Mouse (Mus musculus) frontal cortex, postnatal 10 days (tissue): Measurements from ENCODE around the gene Mfsd4a.

Experiments
- DNase-seq, 2 experiments: peaks; one replicate each; pipeline ENCODE4 v3.0.0; 2022; ENCODE audit warnings: low spot score in 2 of 2, mixed read lengths in 1 of 2

The Mfsd4a gene

DNA sequence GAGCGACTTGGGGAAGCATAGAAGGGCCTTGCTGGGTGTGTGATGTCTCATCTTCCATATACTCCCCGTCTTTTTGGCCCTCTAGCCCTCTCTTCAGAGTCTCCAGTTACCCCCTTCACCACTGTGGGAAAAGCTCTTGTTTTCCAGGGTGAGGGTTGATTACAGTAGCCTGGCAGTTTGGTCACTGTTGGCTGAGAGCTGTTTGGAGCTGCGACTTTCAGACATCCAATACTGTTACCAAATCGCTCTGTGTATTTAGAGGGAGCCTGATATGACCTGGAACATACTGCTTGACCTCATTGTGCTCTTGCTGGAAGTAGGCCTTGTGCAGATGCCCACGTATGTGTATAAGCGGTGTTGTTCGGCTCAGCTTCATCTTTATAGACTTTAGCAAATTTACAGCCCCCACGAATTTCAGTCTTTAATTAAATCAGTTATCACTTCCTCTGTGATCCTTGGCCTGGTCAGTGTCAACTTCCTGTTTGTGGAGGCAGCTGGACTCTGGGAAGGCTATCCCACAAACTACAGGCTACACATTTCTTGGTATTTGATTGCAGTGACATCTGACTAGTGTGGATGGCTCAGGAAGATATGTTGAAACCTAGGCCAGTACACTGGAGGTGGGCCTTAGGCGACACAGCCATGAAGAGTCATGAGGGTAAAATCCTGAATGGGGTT is 77.6 kb downstream of the Mfsd4a start:
- DNase-seq, result no peak

DNA sequence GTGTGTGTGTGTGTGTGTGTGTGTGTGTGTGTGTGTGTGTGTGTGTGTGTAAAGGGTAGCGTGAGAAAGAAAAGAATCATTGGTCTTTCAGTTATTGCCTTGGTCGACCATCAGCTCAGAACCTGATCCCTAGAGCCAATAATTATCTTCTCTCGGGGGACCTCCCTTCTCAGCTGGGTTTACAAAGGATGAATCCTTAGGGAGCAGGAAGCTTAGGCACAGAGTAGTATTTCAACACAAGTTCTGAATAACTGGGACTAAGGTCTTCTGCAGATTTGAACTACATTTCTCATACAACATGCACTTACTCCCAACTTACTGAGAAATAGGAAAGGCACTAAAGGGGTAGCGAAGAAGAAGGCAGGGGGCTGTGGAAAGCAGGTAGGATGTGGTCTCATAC is 78.4 kb downstream of the Mfsd4a start:
- DNase-seq, result no peak

DNA sequence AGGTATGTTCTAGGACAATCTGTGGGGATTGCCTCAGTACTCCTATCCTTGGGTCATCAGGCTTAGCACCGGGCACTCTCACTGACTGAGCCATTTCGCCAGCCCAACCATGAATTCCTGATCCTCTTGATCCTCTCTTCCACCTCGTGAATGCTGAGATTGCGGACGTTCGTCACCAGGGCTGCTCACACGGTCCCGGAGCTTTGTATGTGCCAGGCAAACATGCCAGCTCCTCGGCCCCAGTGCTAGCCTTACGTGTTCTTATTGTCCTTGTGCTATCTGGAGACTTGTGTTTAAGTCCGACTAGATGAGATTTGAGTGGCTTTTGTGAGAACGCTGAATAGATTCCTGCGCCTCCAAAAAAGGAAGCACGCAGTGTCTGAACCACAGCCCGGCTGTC is 80.4 kb downstream of the Mfsd4a start:
- no peak for DNase-seq

GRCm38 (mm10) chr1:131983806-131984205 is 84.1 kb downstream of the Mfsd4a start:
- DNase-seq, result no peak

DNA sequence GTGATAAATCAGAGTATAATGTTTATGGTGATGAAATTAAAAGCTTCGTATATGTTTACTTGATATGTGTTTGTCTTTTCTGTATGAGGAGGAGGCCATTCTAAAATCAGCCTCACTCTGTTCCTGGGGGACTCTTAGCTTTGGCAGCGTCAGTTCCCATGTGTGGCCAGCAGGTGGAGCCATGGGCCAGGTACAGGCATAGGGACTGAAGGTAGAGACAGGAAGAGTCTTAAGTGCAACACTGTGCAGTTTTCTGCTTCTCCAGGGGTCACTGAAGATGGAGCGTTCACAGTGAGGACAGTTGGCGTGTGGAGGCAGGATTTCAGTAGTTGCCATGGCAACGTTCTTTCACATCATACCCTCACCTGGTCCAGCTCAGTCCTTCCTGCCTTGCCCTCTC is 85.0 kb downstream of the Mfsd4a start:
- peak; percentile 25 to 73 for DNase-seq

DNA sequence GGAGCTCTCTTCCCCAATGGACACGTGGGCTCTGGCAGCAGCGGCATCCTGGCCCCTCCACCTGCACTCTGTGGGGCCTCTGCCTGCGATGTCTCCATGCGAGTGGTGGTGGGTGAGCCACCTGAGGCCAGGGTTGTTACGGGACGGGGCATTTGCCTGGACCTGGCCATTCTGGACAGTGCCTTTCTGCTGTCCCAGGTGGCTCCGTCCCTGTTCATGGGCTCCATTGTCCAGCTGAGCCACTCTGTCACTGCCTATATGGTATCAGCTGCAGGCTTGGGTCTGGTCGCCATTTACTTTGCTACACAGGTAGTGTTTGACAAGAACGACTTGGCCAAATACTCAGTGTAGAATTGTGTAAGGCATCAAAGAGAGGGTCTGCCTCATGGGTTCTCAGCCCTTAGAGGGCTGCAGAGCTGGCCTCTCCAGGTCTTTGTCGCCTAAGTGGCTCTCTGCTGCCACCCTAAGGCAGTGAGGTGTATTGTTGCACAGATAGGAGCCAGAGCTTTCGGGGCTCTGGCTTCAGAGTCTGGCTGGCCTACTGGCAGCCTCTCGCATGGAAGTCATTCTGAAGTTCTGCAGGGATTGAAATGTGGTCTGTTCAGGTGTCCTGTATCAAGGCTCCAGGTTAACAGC is 86.4 kb downstream of the Mfsd4a start:
- peak in 1 of 2 experiments; percentile 57 for DNase-seq

GRCm38 (mm10) chr1:131980471-131980870 is 87.4 kb downstream of the Mfsd4a start:
- no peak for DNase-seq

DNA sequence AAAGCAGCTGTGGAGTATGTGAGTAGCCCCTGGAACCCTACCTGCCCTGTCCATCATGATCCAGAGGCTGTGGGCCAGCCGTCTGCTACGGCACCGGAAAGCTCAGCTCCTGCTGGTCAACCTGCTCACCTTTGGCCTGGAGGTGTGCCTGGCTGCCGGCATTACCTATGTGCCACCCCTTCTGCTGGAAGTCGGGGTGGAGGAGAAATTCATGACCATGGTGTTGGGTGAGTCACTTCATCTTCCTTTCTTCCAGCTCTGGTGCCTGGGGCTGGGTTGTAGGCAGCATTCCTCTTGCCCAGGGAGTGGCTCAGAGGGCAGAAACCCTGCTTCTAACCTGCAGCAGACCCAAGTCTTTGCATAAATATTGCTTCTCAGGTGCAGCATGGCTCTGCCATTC is 91.0 kb downstream of the Mfsd4a start:
- DNase-seq, result no peak

DNA sequence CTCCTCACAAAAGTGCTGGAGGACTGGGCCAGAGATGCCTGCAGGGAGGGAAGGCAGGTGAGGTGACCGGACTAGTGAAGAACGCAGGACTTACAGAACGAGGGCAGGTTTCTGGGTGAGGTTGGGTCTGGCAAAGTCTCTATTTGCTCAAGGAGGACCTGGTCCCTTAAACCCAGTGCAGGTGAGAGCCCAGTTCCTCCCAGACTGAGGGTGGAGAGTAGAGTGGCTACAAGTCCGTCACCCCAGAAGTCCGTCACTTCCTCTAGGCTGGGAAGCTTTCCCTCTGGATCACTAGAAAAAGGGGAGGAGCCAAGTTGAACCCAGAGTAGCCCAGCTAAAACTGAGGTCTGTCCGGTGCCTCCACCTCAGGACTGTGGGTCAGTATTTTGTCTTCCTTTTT is 93.9 kb downstream of the Mfsd4a start:
- no peak for DNase-seq
